Mouse (Mus musculus): Measurements from ENCODE around the gene Cmtr1.

The Cmtr1 gene

DNA sequence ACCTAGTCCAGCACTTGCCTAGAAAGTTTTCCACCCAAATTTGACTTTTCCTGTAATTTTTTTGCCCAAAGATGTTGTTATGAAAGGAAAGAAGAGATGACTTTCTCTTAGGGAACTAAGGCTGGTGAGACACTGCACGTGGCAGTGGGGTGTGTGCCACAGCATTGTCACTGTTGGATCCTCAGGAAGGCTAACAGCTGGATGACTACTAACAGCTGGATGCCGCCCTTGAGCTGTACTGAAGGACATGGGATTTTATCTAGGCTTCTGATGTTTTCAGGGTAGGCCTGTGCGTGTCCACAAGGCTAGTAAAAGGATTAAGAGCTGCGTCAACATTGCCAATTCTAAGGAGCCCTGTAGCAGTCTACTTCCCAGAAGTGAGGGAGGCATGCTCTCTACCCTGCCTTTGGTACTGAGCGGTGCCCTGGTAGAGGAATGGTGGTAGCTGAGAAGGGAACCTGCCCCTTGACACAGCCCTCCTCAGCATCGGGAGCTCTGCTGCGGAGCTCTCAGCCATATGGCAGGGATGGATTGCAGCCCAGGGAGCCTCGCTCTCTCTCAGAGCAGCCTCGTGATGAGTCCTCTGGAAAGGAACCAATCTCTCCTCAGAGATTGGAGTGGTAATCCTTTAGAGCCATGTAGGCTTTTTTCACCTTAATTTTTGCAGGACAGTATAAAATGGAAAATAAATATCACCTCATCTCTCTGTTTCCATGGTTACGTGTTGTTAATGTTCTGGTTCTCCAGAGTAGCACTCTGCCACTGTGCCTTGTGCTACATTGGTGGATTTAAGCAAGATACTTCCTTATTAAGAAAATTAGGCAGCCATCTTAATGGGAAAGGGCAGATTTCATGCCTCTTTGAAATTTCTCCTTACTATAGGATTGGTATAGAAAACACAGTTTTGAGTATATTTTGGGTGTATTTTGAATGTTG, 7.9 kb downstream of the Cmtr1 start:
- DNase-seq (ENCODE audit: extremely low read depth, low read depth, low spot score): no peak

DNA sequence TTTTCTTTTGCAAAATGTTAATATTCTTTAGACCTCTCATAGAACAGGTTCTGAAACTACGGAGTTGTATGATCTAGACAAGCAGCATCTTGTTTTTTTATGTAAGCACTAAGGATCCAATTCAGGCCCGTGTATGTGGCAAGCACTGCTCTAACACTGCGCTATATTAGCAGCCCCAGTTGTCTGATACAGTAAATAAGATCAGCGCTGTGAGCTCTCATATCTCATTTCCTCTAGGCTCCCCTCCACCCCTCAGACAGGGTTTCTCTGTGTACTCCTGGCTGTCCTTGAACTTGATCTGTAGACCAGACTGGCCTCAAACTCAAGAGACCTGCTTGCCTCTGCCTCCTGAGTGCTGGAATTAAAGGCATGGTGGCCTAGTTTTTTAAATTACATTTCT, 8.6 kb downstream of the Cmtr1 start:
- DNase-seq (ENCODE audit: extremely low read depth, low read depth, low spot score): no peak

DNA sequence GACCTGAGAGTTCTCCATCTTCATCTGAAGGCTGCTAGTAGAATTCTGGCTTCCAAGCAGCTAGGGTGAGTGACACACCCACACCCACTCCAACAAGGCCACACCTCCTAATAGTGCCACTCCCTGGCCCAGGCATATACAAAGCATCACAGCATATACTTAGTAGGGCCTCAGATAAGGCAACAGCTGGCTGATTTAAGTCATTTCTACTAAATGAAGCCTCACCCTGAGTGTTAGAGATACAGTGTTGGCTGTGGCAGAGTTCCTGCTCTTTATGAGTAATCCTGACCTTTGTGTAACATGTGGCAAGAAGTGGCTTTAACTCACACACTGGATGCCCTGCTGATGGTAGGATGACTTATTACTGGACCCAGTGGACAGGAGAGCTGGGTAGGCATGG, 9.5 kb downstream of the Cmtr1 start:
- DNase-seq (ENCODE audit: extremely low read depth, low read depth, low spot score): no peak

DNA sequence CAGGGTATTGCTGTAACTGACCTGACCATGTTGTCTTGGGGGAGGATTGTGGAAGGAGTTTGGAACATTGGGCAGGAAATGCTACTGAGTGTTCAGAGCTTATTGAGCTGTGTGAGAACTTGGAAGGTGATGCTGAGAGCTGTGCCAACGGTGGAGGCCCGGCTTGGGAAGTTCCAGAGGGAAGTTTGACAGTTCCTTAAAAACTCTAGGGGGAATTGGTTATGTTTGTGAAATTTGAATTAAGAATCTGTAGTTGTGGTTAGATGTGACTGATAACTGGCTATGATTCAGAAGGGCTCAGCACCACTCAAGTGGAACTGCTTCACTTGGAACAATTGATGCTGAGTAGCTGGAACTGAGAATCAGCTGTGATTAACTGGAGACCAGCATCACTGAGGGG, 10.6 kb downstream of the Cmtr1 start:
- no peak for DNase-seq (ENCODE audit: extremely low read depth, low read depth, low spot score)

DNA sequence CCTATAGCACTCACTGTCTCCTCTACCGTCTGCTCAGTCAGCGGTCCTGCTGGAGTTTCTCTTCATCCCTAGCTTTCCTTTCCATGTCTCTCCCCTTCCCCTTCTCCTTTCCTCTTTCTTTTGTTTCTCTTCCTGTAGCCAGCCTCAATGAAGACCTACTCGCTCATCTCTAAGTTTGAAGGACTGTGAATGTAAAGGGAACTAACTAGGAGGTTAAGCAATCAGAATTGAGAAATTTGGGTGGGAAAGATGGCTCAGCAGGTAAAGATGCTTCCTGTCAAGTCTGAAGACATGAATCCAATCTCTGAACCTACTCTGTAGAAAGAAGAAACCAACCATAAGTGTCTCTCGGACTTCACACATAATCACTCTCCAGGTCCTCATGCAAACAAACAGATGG, 12.9 kb downstream of the Cmtr1 start:
- DNase-seq (ENCODE audit: extremely low read depth, low read depth, low spot score): no peak

DNA sequence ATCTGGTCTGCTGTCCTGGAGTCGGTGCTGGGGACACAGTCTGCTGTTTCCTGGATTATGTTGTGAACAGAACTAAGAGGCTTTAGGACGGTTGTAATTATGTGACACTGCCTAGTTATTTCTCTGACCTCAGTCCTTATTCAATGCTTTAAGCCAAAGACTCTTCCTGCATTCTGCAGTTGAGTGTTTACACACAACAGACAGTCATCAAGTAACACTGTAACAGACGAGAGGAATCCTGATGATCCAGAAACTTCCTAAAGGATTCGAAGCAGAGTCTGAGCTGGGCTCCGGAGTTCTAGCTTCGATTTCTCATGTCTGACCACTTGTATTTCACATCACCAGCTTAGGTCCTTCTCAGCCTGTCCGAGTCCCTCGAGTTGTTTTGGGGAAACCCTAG, 18.1 kb downstream of the Cmtr1 start:
- no peak for DNase-seq (ENCODE audit: extremely low read depth, low read depth, low spot score)

DNA sequence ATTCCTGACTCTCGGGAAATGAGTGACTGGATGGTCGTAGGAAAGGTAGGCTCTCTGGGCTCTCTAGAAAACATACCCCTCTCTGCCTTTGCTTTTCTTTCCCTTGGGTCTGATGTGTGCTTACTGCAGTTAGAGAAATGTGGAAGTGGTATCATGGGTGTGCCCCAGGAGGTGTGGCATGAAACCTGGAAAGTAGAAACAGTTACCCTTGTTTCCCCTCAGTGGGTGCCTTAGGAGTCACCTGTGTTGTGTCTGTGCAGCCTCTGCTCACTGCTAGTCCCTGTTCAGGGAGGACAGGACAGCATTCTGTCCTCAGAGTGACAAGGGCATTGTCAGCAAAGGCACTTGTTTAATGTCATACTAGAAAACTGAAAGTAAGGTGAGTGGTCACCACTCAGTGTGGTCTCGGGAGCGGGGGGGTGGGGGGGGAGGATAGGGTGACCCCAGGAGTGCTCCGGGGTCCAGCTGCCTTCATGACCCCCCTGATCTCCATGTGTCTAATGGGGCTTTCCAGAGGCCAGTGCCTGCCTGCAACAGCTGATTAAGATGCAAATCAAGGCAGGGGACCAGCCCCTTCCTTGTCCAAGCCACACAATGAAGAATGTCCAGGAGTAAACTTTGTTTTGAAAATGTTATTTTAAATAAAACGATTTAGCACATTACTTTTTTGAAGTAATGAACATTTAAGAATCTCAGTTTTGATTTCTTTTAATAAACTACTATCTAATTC, 18.8 kb downstream of the Cmtr1 start:
- no peak for DNase-seq (ENCODE audit: extremely low read depth, low read depth, low spot score)

DNA sequence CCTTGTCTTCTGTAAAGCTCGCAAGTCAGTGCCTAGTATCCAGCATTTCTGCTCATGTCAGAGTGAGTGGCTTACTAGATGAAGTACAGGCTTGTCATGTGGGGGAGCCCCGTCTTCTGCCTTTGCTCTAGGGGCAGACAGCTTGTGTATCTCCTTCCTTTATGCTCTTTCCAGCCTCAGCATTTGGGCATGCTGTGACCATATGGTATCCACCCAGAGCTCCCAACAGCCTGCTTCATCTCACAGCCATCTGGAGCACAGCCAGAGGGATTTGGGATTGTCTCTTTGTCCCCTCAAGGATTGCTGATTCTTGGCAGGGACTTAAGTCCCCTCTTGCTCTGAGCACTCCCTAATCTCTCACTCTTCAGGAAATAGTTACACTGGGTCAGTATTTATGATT, 19.8 kb downstream of the Cmtr1 start:
- DNase-seq (ENCODE audit: extremely low read depth, low read depth, low spot score): no peak

DNA sequence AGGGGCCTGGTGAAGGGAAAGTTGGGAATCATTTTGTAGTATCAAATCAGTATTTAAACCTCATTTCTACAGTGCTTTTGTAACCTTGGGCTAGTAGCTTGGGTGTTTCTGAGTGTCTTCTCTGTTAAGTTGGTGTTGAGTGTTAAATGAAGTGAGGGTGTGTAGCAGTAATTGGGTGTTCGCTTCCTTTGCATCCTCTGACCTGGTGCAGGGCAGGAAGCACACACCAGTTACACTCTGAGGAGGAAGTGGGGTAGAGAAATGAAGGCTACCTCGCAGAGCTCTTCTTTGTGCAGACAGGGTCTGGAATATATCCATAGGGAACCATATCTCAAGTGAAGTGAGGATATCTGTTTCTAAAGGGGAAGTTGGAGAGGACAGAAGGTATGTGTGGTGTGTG, 20.5 kb downstream of the Cmtr1 start:
- no peak for DNase-seq (ENCODE audit: extremely low read depth, low read depth, low spot score)

DNA sequence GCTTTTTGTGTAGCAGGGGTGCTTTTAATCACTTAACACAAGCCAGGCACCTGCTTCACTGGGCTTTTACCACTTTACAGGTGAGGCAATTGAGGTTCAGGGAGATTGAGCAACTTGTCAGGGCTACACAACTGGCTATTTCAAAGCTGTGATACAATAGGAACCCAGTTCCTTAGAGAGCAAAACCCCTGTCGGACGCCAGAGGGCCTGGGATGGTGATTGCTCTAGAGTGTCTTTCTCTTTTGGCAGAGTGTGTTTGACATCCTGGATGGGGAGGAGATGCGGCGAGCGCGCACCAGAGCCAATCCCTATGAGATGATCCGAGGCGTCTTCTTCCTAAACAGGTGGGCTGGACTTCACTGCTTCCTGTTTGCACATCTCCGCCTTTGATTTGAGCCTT, 21.3 kb downstream of the Cmtr1 start:
- DNase-seq (ENCODE audit: extremely low read depth, low read depth, low spot score): no peak

DNA sequence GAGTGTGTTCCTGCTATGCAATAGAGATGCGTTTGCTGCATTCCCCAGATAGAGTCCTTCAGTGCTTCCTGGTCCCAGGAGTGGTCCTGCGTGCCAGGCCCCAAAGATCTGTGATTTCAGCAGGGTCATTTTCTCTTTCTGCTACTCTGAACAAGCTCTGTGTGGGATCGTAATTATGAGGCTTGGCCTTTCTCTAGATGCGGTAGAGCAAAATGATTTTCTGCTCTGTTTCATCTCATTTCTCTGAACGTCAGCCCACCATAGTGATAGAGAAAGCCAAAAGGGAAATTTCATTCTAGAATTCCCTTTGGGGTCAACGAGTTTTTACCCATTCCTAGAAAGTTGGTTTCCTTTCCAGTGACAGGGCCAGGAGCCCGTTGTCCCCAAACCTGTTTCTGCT, 21.9 kb downstream of the Cmtr1 start:
- no peak for DNase-seq (ENCODE audit: extremely low read depth, low read depth, low spot score)

DNA sequence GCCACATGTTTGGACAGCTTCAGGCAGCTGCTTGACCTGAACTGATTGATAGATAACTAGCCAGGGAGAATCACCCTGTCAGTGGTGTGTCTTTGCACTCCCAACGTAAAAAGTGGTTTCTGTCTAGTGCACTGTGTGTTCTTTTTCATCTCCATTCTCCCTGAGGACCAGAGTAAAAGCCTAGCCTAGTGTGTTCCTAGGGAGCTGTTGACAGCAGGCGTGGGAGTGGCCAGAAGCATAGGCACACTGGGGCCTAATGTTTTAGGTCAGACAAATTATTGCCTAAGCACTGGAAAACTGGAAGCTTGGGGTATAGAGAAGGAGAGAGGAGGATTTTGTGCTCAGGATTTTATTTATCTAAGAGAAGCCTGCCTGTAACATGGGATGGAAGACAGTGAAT, 22.7 kb downstream of the Cmtr1 start:
- no peak for DNase-seq (ENCODE audit: extremely low read depth, low read depth, low spot score)

DNA sequence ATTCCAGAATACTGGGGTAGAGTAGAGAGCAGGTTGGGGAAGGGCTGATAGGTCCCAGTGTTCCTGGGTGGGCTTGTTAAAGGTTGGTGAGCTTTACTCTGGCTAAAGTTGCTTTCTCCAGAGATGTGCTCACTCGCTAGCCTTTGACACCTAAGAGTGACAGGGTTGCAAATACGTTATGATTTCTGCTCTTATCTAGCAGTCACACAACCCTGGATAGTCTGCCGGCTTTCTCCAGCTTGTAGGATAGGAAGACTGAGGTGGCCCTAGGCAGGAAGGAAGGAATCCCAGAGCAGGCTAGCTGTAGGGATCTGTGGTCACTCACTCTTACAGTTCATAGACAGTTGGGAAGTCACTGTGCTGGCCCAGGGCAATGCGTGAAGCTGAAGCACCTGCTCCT, 23.9 kb downstream of the Cmtr1 start:
- DNase-seq (ENCODE audit: extremely low read depth, low read depth, low spot score): no peak

DNA sequence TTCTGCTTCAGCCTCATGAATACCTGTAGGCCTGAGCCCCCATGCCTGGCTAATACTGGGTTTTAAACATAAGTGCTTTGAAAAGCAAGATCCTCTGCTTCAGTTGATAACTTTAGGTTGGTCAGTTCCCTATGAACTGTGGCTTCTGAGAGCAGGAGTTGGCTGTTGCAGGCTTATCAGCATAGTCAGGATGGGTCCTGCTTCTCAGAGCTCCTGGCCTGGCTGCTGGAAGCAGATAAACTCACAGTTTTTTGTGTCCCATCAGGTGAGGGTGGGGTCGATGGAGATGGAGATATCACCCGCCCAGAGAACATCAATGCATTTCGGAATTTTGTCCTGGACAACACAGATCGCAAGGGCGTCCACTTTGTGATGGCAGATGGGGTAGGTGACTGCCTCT, 26.4 kb downstream of the Cmtr1 start:
- DNase-seq (ENCODE audit: extremely low read depth, low read depth, low spot score): no peak

DNA sequence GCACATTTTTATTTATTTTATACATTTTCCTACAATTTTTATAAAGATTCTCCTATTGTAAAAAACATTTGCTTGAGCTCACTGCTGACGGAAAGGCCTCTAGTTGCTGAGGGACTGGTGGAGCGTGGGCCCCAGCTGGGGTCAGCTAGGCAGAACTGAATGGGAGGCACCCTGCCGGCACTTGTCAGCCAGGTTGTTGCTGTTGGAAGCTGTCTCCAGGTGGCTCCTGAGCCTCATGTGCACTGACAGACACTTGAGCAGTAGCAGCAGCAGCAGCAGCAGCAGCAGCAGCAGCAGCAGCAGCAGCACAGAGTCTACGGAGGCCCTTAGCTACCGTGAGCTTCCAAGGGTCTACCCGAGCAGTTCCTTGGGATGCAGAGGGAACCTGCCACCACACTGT, 27.0 kb downstream of the Cmtr1 start:
- DNase-seq (ENCODE audit: extremely low read depth, low read depth, low spot score): no peak

DNA sequence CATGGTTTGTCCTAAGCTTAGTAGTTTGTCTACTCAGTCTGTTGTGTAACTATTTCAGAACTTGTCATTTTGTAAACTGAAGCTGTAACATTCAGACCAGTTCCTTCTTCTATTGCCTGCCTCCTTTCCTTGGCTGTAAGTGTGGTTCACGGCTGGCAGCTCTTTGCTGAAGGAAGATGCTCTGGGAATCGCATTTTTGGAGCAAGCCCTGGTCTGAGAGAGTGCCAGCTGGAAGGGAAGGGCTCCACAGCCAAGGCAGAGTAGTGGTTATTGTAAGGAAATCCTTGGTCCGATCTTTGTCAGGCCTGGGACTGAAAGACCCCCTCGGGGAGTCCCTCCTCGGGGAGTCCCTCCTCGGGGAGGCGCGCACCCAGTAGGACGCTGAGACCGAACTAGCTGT, 28.2 kb downstream of the Cmtr1 start:
- DNase-seq (ENCODE audit: extremely low read depth, low read depth, low spot score): no peak

DNA sequence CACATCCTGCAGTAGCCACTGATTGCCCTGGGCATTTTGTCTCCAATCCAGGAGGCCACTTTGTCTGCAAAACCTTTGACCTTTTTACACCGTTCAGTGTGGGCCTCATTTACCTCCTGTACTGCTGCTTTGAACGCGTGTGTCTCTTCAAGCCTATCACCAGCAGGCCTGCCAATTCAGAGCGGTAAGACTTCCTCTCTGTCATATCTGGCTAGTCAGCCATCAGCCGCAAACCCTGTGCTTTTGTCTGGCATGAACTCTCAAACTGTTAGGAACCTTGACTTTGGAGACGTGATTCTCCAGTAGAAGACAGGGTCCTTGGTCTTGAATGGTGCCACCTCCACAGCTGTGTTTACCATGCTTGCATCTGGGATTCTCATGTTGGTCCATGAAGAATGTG, 29.9 kb downstream of the Cmtr1 start:
- no peak for DNase-seq (ENCODE audit: extremely low read depth, low read depth, low spot score)

DNA sequence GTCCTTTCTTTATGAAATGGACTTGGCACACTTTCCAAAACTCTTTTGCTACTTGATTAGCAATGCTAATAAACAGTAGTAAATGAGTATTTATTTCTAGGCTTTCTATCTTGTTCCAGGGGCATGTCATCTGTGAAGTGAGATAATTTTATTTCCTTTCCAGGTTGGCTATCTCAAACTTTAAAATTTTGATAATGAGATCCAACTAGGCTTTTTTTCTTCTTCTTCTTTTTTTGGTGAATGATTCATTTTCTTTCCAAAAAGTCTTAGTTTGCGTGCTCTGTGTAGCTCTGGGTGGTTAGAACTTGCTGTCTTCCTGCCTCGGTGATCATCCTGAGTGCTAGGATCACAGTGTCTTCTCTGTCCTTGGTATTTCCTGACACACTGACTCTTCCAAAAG, 32.4 kb downstream of the Cmtr1 start:
- DNase-seq (ENCODE audit: extremely low read depth, low read depth, low spot score): no peak

DNA sequence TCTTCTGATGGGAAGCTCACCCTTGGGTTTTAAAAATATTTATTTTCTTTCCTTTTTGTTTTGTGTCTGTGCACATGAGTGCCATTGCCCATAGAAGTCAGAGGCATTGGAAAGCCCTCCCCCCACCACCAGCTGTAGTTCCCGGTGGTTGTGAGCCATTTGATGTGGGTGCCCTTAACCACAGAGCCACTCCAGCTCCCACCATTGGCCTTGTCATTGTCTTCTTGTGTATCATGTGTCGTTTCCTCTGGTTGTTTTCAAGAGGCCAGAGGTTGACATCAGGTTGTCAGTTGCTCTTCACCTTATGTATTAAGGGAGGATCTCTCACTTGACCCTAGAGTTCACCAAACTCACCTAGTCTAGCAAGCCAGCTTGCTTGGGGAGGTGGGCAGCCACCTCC, 33.2 kb downstream of the Cmtr1 start:
- no peak for DNase-seq (ENCODE audit: extremely low read depth, low read depth, low spot score)

DNA sequence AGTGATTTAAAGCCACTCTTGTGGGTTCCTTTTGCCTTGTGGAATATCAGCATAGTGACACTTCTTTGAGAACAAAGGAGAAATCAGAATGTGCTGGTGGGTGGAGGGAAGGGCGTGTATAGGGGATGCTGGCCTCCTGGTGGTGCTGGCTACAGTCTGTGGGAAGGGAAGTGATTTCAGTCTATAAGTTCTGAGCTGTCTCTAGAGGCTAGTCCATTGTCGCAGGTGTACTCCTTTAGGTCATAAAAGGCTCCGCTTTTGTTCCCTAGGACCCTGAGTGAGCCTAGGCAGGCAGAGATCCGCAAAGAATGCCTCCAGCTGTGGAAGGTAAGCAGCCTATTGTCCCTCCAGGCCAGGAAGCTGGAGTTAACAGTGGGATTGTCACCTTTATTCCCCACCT, 34.1 kb downstream of the Cmtr1 start:
- no peak for DNase-seq (ENCODE audit: extremely low read depth, low read depth, low spot score)

DNA sequence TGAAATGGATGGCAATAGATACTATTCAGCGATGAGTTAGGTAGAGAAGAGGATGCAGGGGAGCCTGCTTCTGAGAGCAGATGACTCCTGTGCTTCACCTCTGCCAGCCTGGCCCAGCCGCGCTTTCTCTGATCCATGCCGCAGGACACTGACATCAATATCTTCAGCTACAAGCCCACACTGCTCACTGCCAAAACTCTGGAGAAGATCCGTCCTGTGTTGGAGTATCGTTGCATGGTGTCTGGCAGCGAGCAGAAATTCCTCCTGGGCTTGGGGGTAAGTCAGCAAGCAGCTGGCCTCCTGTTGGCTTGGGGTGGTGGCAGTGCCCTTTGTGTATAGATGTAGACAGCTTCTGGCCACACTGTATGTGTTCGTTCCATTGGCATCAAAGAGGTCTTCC, 36.5 kb downstream of the Cmtr1 start:
- DNase-seq (ENCODE audit: extremely low read depth, low read depth, low spot score): peak; percentile 45

DNA sequence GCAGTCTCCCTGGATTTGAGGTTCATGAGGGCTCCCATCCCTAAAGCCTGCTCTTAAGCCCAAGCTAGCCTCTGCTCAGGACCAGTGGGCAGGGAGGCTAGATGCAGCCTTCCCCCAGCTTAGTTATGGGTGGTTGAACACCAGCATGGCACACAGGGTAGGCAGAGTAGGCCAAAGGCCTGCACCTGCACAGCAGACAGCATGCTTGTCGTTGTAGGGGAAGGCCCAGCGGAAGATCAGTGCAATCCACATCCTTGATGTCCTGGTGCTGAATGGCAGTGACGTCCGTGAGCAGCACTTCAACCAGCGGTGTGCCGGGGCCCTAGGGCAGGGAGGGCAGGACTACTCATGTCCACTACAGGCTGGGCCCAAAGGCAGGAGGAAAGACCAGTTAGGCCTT, 38.0 kb downstream of the Cmtr1 start:
- no peak for DNase-seq (ENCODE audit: extremely low read depth, low read depth, low spot score)

DNA sequence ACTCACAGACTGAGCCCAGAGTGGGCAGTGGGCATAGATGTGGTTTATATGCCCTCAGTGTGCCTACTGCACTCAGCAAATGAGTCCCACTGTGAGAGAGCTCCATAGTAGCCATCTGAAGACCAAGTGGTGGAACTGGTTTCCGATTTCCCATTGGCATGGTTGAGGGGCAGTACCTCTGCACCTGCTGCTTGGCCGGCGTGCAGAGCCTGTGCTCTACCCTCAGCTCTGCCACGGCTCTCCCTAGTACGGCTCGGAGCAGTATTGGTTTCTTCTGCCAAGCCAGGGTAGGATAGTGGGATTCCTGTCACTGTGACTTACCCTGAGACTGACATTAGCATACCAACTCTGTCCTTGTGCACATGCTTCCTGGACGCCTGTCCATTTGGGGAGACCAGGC, 40.2 kb downstream of the Cmtr1 start:
- DNase-seq (ENCODE audit: extremely low read depth, low read depth, low spot score): no peak

Data from fat pad, adult 2 months (tissue).